Mouse (Mus musculus): ENCODE measurements around the gene Ccdc24.

Ccdc24 gene

DNA sequence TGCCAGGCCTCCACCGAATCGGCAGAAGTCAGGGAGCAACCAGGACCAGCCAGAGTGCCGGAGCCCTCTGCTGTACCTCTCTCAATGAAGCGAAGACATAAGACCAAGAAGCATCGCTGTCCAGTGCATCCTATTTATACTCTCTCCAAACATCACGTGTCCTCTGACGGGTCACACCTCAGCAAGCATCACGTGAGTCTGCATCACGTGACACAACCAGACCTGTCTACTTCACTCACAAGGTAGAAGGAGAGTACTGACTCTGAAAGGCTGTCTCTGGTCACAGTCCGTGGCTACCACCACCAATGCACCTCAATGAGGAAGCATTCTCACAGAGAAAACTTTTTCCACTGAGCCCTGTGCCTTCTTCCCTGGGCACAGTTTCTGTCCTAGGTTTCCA, 54.3 kb downstream of the Ccdc24 start:
- no peak for DNase-seq

DNA sequence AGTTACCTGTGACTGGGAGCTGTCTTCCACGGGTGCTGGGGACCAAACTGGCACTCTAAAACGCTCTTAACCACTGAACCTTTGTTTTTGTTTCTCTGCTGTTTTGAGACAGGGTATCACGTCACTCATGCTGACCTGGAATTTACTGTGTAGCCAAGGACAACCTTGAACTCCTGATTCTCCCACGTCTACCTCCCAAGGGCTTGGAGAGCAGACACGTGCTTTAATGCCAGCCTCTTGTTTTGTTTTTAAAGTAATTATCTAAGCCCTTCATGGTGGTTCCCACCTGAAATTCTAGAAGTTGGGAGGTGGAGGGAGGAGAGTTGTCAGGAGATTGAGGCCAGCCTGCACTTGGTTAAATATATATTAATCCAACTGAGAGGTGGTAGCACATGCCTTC, 55.6 kb downstream of the Ccdc24 start:
- DNase-seq: no peak

Measured in thymus, postnatal 25 days (tissue).